Mouse (Mus musculus): Measurements from ENCODE around the gene Kat8.

DNA sequence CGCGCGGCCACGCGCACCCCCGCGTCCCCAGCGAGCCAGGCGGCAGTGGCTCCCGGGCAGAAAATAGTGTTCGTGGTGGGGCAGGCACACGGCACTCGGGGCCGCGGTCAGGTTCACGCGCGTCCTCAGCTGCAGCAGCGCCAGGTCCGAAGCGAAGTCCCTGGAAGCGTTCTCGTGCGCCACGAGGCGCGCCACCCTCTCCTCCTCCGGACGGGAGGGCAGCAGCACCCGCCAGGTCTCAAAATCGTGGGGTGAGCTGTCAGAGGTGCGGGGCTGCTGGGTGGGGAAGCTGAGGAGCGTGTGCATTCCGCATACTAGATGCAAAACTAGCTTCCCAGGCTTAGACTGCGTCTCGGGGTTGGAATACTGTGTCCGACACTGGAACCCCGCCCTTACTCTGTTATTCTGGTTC is 23.4 kb downstream of the Kat8 start:
- TF ChIP-seq POLR2A (IDR thresholded peaks at IDR 0.05; ENCODE audit: borderline replicate concordance, low read depth, low read length) = no peak
- no peak for TF ChIP-seq CTCF (IDR thresholded peaks at IDR 0.05; ENCODE audit: low read depth, low read length)

All from bone marrow macrophage, adult 2 months (primary cell).